Comparison of ENCODE assay signal across 9 mouse cellular contexts in genomic region chr14:61043511-61044310, GRCm38 (mm10). TPM values are rescaled to one million over a fixed set of nuclear protein-coding genes. Genes with fewer than 3 reads are reported as not detected.
DNase-seq lines count a peak whose midpoint lies in the region; ATAC-seq lines count a peak whose summit lies in the region.
"Had no signal": no experiment of that assay in that cellular context is flagged by ENCODE, and none has a peak within 500 bp of the region (broad histone marks: within the 10 kb centered on the region; RNA-seq: fewer than 3 reads in every experiment).

No protein-coding gene starts in this region.

- H3K27ac ChIP-seq in hindbrain, embryonic 12.5 days = peak overlapping the region; percentile 12
- peak overlapping the region; percentile 52 for H3K27ac ChIP-seq in midbrain, embryonic 11.5 days (ENCODE audit: low read depth, low read length)

- peaks cover 29% of the 10 kb centered on the region for H3K4me1 ChIP-seq in hindbrain, embryonic 12.5 days
- H3K4me1 ChIP-seq in midbrain, embryonic 11.5 days (ENCODE audit: control insufficient read depth, insufficient read depth, low read length) = peaks cover 33% of the 10 kb centered on the region

- ATAC-seq in hindbrain, embryonic 12.5 days (ENCODE audit: low FRiP score) = no peak
- ATAC-seq in midbrain, embryonic 11.5 days (ENCODE audit: low FRiP score) = no peak; the same call in 1 of the 2 replicates
- no peak for ATAC-seq in megakaryocyte progenitor cell, adult 5-6 weeks (replicated peaks; ENCODE audit: poor library complexity)
- ATAC-seq: activated CD4-positive, CD25-positive, alpha-beta regulatory T cell, adult 4 months had no signal

- WGBS in hindbrain, embryonic 12.5 days = 6% methylated on average over 8 of the region's 8 CpGs
- WGBS in midbrain, embryonic 11.5 days = 2% methylated on average over 8 of the region's 8 CpGs

- H3K4me2 ChIP-seq in hindbrain, embryonic 12.5 days (replicated peaks) = peak overlapping the region; percentile 81
- H3K4me2 ChIP-seq in midbrain, embryonic 11.5 days = peak overlapping the region; percentile 87

- H3K36me3 ChIP-seq in hindbrain, embryonic 12.5 days = no peaks in the 10 kb centered on the region
- no peaks in the 10 kb centered on the region for H3K36me3 ChIP-seq in midbrain, embryonic 11.5 days (ENCODE audit: control insufficient read depth, insufficient read depth, low read length)

- H3K4me3 ChIP-seq in hindbrain, embryonic 12.5 days = peak overlapping the region; percentile 24
- H3K4me3 ChIP-seq in midbrain, embryonic 11.5 days (ENCODE audit: low read depth, low read length) = peak overlapping the region; percentile 49

- H3K9me3 ChIP-seq in hindbrain, embryonic 12.5 days (replicated peaks) = no peaks in the 10 kb centered on the region
- no peaks in the 10 kb centered on the region for H3K9me3 ChIP-seq in midbrain, embryonic 11.5 days (ENCODE audit: control insufficient read depth, low read length)

- DNase-seq in adrenal gland, adult 2 months = peak; percentile 58
- DNase-seq in adrenal gland, postnatal 4 days (ENCODE audit: low spot score in 2 of 2) = no peak
- peak; percentile 15 for DNase-seq in R1 (ENCODE audit: low read depth, low spot score)
- peak; percentile 92 for DNase-seq in midbrain, embryonic 11.5 days (ENCODE audit: low spot score, missing footprints)
- no peak for DNase-seq in layer of hippocampus, adult 9-10 months (ENCODE audit: low spot score)
- no peak for DNase-seq in right cerebral cortex, postnatal 36 days (ENCODE audit: low spot score in 2 of 2)

- peak overlapping the region; percentile 41 for H3K9ac ChIP-seq in hindbrain, embryonic 12.5 days
- peak overlapping the region; percentile 43 for H3K9ac ChIP-seq in midbrain, embryonic 11.5 days (ENCODE audit: low read length)

- peaks cover 9% of the 10 kb centered on the region; the same call in 1 of the 2 replicates for H3K27me3 ChIP-seq in hindbrain, embryonic 12.5 days
- no peaks in the 10 kb centered on the region for H3K27me3 ChIP-seq in midbrain, embryonic 11.5 days (ENCODE audit: control insufficient read depth, insufficient read depth, low read length)

RNA-seq across cellular contexts. Expression of gene Tnfrsf19, which starts 2.6 kb away (rescaled TPM):
- 10 to 100 TPM; 47.1 to 49.7 TPM for total RNA-seq in adrenal gland, adult 2 months (2021)
- 97.1 and 167 TPM in 2 replicates for polyA plus RNA-seq in adrenal gland, adult 2 months (2012; rRNA removed)
- 10 to 100 TPM; 39.0 to 45.7 TPM for total RNA-seq in adrenal gland, postnatal 4 days (2021)
- polyA plus RNA-seq in hindbrain, embryonic 12.5 days (2016; fragmentation: Nextera tagmentation; extraction: Ambion mirVana) = 55.8 and 57.2 TPM in 2 replicates
- 74.8 and 81.2 TPM in 2 replicates for polyA plus RNA-seq in midbrain, embryonic 11.5 days (2014; fragmentation: Nextera tagmentation; extraction: Ambion mirVana)
- not detected in 2 replicates for total RNA-seq in megakaryocyte progenitor cell, adult 5-6 weeks (2015)
- 0.12 and 0.14 TPM in 2 replicates for total RNA-seq in megakaryocyte progenitor cell, adult 5-6 weeks (2017)
- polyA plus RNA-seq: activated CD4-positive, CD25-positive, alpha-beta regulatory T cell, adult 4 months had no signal

Comparison
In these comparisons a context has a peak if more than half of its experiments do, and no peak if none do; other contexts are left out.
1. DNase-seq: peak in adrenal gland, adult 2 months (single experiment), R1 (single experiment) and midbrain, embryonic 11.5 days (single experiment); none in adrenal gland, postnatal 4 days (0 of 2), layer of hippocampus, adult 9-10 months (single experiment) and right cerebral cortex, postnatal 36 days (0 of 2).
2. RNA of gene Tnfrsf19, which starts 2.6 kb away (total RNA-seq): 47.1 to 49.7 TPM in adrenal gland, adult 2 months and 39.0 to 45.7 TPM in adrenal gland, postnatal 4 days; 0.12 to 0.14 TPM in megakaryocyte progenitor cell, adult 5-6 weeks; every median in the first group is over 10 times any median in the second.